Mouse (Mus musculus): ENCODE measurements around the gene Arid3b. TPM values are rescaled to one million over a fixed set of nuclear protein-coding genes. Genes with fewer than 3 reads are reported as not detected.

The Arid3b gene
- total and polyA plus RNA-seq, 2 experiments from 2014 or later, result 4.6 to 5.3 TPM

- Histone ChIP-seq H3K4me1 (ENCODE audit: insufficient read depth, low read length) (peaks cover 5% of the 10 kb centered on the region), H3K9ac (replicated peaks; ENCODE audit: low read length, poor library complexity, severe bottlenecking) (no peak overlapping the region), H3K27me3 (ENCODE audit: insufficient read depth, low read length) (no peaks in the 10 kb centered on the region), H3K4me2 (ENCODE audit: low read depth, low read length, poor library complexity, severe bottlenecking) (no peak overlapping the region), H3K36me3 (ENCODE audit: insufficient read depth, low read length) (no peaks in the 10 kb centered on the region), H3K4me3 (ENCODE audit: low read depth, low read length) (no peak overlapping the region), H3K27ac (ENCODE audit: low read depth, low read length) (no peak overlapping the region), H3K9me3 (ENCODE audit: low read length) (no peaks in the 10 kb centered on the region)
- DNase-seq (ENCODE audit: low spot score) (no peak), ATAC-seq (ENCODE audit: low FRiP score) (no peak)
- TF ChIP-seq CTCF (IDR thresholded peaks at IDR 0.05), result no peak
- 92% methylated on average over 2 of the region's 2 CpGs for WGBS
Observed at GRCm38 (mm10) chr9:57770836-57771235, 65.8 kb downstream of the Arid3b start.

- ATAC-seq (ENCODE audit: low FRiP score), result no peak
- Histone ChIP-seq H3K36me3 (ENCODE audit: insufficient read depth, low read length) (no peaks in the 10 kb centered on the region), H3K4me3 (ENCODE audit: low read depth, low read length) (no peak overlapping the region), H3K27me3 (ENCODE audit: insufficient read depth, low read length) (no peaks in the 10 kb centered on the region), H3K4me2 (ENCODE audit: low read depth, low read length, poor library complexity, severe bottlenecking) (no peak overlapping the region), H3K9me3 (ENCODE audit: low read length) (no peaks in the 10 kb centered on the region), H3K9ac (replicated peaks; ENCODE audit: low read length, poor library complexity, severe bottlenecking) (no peak overlapping the region), H3K27ac (ENCODE audit: low read depth, low read length) (no peak overlapping the region), H3K4me1 (ENCODE audit: insufficient read depth, low read length) (peaks cover 5% of the 10 kb centered on the region; the same call in 1 of the 2 replicates)
- 91% methylated on average over 1 of the region's 1 CpGs for WGBS
- DNase-seq (ENCODE audit: low spot score), result no peak
- TF ChIP-seq CTCF (IDR thresholded peaks at IDR 0.05), result no peak
Observed at GRCm38 (mm10) chr9:57770214-57770613, 66.4 kb downstream of the Arid3b start.

GRCm38 (mm10) chr9:57769539-57770069, 67.0 kb downstream of the Arid3b start:
- TF ChIP-seq CTCF (IDR thresholded peaks at IDR 0.05), result no peak
- WGBS, result 65% methylated on average over 2 of the region's 2 CpGs
- no peak for ATAC-seq (ENCODE audit: low FRiP score)
- Histone ChIP-seq H3K36me3 (ENCODE audit: insufficient read depth, low read length) (no peaks in the 10 kb centered on the region), H3K4me3 (ENCODE audit: low read depth, low read length) (no peak overlapping the region), H3K4me1 (ENCODE audit: insufficient read depth, low read length) (peaks cover 5% of the 10 kb centered on the region; the same call in 1 of the 2 replicates), H3K9me3 (ENCODE audit: low read length) (no peaks in the 10 kb centered on the region), H3K27me3 (ENCODE audit: insufficient read depth, low read length) (no peaks in the 10 kb centered on the region), H3K9ac (replicated peaks; ENCODE audit: low read length, poor library complexity, severe bottlenecking) (no peak overlapping the region), H3K27ac (ENCODE audit: low read depth, low read length) (no peak overlapping the region), H3K4me2 (ENCODE audit: low read depth, low read length, poor library complexity, severe bottlenecking) (no peak overlapping the region)
- no peak for DNase-seq (ENCODE audit: low spot score)

- no peak for DNase-seq (ENCODE audit: low spot score)
- Histone ChIP-seq H3K4me1 (ENCODE audit: insufficient read depth, low read length) (peaks cover 15% of the 10 kb centered on the region), H3K4me2 (ENCODE audit: low read depth, low read length, poor library complexity, severe bottlenecking) (no peak overlapping the region), H3K4me3 (ENCODE audit: low read depth, low read length) (no peak overlapping the region), H3K9ac (replicated peaks; ENCODE audit: low read length, poor library complexity, severe bottlenecking) (no peak overlapping the region), H3K9me3 (ENCODE audit: low read length) (no peaks in the 10 kb centered on the region), H3K27me3 (ENCODE audit: insufficient read depth, low read length) (no peaks in the 10 kb centered on the region), H3K36me3 (ENCODE audit: insufficient read depth, low read length) (no peaks in the 10 kb centered on the region), H3K27ac (ENCODE audit: low read depth, low read length) (no peak overlapping the region)
- no peak for ATAC-seq (ENCODE audit: low FRiP score)
- WGBS, result 95% methylated on average over 4 of the region's 4 CpGs
- no peak for TF ChIP-seq CTCF (IDR thresholded peaks at IDR 0.05)
Observed at GRCm38 (mm10) chr9:57767231-57767630, 69.4 kb downstream of the Arid3b start.

- no peak for TF ChIP-seq CTCF (IDR thresholded peaks at IDR 0.05)
- Histone ChIP-seq H3K36me3 (ENCODE audit: insufficient read depth, low read length) (0 out of 2 replicates have a peak, but pooled peaks cover 1% of the 10 kb centered on the region), H3K27ac (ENCODE audit: low read depth, low read length) (peak overlapping the region; percentile 100), H3K9me3 (ENCODE audit: low read length) (no peaks in the 10 kb centered on the region), H3K4me1 (ENCODE audit: insufficient read depth, low read length) (peaks cover 15% of the 10 kb centered on the region), H3K9ac (replicated peaks; ENCODE audit: low read length, poor library complexity, severe bottlenecking) (peak overlapping the region; percentile 100), H3K4me3 (ENCODE audit: low read depth, low read length) (peak overlapping the region; percentile 95), H3K27me3 (ENCODE audit: insufficient read depth, low read length) (no peaks in the 10 kb centered on the region), H3K4me2 (ENCODE audit: low read depth, low read length, poor library complexity, severe bottlenecking) (peak overlapping the region; percentile 96)
- 18% methylated on average over 6 of the region's 6 CpGs for WGBS
- ATAC-seq (ENCODE audit: low FRiP score) (no peak), DNase-seq (ENCODE audit: low spot score) (no peak)
Observed at GRCm38 (mm10) chr9:57766431-57766830, 70.2 kb downstream of the Arid3b start.

- peak; percentile 67 for ATAC-seq (ENCODE audit: low FRiP score)
- no peaks in the 10 kb centered on the region for H3K27me3 ChIP-seq (ENCODE audit: insufficient read depth, low read length)
- H3K27ac ChIP-seq (ENCODE audit: low read depth, low read length), result peak within 1 kb of the TSS; percentile 100
- peak within 1 kb of the TSS; percentile 100 for H3K9ac ChIP-seq (replicated peaks; ENCODE audit: low read length, poor library complexity, severe bottlenecking)
- H3K4me3 ChIP-seq (ENCODE audit: low read depth, low read length), result peak within 1 kb of the TSS; percentile 95
- under 1% methylated on average over 93 of the region's 93 CpGs for WGBS
- DNase-seq (ENCODE audit: low spot score), result peak; percentile 77
- peaks cover 9% of the 10 kb centered on the region; the same call in 1 of the 2 replicates for H3K36me3 ChIP-seq (ENCODE audit: insufficient read depth, low read length)
- no peaks in the 10 kb centered on the region for H3K9me3 ChIP-seq (ENCODE audit: low read length)
- 0 out of 2 replicates have a peak, but pooled peaks have one; percentile 10 for TF ChIP-seq CTCF (IDR thresholded peaks at IDR 0.05)
- peak within 1 kb of the TSS; percentile 96 for H3K4me2 ChIP-seq (ENCODE audit: low read depth, low read length, poor library complexity, severe bottlenecking)
- peaks cover 15% of the 10 kb centered on the region for H3K4me1 ChIP-seq (ENCODE audit: insufficient read depth, low read length)
Observed at GRCm38 (mm10) chr9:57765364-57766351, 70.9 kb downstream of the Arid3b start, which contains the start of gene Clk3. Clk3 (minus strand) TSS chr9:57765860.
